Mouse (Mus musculus) kidney, postnatal 36 days (tissue): ENCODE results near the gene Irf8.

Source experiments
- DNase-seq, 2 experiments: peaks; one replicate each; pipeline ENCODE4 v3.0.0; 2021 to 2022; ENCODE audit warnings: mixed read lengths in 2 of 2

Gene Irf8

DNA sequence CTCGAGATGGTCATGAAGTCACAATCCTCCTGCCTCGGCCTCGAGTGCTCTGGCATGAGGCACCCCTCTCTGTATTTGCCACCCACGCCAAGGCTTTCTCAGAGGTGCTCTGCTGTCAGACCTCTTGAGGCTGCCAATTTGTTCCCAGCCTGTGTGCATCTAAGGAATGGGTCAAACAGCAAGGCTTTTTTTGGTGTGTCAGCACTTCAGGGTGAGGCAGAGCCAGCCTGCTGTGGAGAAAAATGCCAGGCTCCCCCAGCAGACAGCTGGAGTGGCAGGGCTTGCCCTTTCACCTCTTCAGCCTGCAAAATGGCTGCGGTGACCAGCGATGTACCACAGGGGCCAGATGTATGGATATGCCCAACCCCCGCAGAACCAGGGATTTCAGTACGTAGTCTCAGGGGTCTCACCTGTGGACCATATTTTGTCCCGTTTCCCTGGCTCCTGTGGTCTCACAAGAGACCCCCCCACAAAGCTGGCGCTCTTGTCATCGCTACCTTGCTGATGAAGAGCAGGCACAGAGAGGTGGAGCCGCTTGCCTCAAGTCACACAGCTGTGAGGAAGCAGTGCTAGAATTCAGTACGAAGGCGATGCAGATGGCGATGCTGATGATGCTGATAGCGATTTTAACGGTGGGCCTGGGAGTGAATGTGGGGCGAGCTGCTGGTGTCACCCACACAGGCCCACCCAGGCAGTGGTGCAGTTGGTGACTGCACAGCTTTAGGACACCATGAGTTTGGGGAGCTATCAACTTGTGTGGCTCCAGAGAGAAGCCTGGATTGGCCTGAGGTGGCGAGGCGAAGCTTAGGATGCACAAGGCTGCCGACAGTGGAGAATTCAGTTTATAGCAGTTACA, 15.3 kb downstream of the Irf8 start:
- peak; percentile 48 to 66 for DNase-seq

DNA sequence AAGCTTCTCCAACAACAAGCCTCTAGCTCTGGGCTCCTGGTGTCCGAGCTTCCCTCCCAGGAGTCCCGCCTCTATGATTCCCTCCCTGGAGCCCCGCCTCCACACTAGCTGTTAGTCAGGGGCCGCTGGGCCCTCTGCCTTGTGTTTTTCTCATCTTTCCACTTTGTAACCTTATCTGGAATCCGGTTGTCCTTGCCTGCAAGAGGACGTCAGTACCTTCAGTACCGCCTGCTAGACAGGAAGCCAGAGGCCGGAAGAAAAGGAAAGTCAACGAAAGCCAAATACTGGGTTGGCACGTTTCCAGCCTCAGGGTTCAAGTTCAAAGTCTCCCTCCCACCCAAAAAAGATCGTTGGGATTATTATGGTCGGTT, 15.9 kb downstream of the Irf8 start:
- peak; percentile 82 to 86 for DNase-seq

DNA sequence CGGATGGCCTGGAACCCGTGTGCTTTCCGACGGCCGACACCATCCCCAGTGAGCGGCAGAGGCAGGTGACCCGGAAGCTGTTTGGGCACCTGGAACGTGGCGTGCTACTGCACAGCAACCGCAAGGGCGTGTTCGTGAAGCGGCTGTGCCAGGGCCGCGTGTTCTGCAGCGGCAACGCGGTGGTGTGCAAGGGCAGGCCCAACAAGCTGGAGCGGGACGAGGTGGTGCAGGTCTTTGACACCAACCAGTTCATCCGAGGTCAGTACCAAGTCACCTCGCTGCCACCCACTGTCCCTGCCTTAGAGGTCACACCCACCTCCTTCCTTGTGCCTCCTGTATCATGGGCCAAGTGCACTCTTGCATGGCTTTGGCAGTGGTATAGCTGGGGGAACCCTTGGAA, 17.3 kb downstream of the Irf8 start:
- DNase-seq = peak in 1 of 2 experiments; percentile 58

DNA sequence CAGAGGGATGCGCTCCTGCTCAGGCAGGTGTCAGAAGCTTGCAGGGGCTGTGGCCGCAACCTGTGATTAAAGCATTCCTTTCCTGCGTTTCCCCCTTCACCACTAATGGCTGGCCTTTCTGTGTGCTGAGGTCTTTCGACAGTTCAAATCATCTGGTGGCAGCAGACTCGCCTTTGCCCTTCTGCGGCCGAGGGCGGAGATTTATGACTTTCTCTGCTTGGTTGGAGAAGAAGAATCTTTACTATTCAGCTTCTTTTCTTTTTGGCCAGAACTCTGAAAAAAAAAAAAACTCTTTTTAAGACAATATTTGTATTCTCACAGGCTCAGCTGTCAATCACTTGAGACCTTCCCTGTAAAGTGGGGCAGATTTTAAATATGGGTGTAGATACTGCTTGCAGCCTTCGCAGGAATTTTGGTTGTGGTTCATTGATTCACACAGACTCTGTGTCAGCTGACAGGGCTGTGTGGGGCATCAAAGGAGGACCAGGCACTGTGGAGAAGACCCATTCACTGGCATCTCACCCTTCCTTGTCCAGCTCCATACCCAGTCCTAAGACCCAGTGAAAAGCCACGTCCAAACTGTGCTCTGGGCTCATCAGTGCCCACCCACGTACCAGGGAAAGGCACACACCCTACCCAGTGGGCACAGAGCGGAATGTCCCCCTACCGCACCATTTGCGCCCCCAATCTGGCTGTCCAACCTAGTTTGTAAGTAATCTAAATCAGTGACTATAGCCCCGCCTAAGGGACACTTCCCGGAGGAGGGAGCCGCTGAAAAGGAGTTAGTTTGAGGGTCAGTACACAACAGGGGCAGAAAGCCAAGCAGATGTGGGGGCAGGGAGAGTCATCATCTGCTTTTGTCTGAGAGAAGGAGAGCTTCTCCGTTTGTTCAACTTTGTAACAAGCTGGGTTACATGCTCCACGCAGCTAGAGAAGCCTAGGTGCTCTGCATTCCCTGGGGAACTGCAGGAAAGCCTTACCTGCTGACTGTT, 19.4 kb downstream of the Irf8 start:
- peak; percentile 69 to 75 for DNase-seq

DNA sequence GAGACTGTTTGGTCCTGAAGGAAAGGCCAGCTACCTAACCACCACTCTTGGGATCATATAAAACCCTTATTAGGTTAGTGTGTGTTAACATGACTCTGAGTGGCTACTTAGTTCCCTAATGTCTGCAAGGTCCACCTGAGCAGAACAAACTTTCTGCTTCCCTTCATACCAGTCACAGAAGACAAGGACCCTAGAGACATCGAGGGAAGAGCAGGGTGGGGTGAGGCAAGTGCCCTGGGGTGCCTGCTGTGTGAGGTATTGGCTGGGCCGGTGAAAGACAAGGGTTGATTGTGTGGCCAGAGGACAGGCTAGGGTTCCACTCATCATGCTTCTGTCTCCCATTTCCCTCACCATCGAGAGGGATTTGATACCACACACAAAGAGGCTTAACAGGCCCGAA, 21.8 kb downstream of the Irf8 start:
- DNase-seq = no peak

DNA sequence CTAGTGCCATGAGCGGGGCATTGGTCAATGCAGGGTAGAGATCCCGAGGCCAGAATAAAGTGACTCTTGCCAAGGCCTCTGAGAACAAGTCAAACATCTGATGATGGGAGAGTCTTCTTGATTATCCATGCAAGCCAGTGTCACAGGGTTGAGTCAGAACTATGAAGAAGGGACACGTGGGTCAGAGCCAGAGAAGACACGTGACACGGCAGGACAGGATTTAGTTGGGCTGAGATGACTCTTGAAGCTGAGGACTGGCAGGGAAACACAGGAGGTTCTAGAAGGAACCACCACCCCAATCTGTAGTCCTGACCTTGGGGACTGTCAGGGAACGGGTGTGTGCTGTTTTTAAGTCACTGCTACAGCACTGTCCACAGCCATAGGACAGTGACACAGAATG, 23.7 kb downstream of the Irf8 start:
- no peak for DNase-seq

DNA sequence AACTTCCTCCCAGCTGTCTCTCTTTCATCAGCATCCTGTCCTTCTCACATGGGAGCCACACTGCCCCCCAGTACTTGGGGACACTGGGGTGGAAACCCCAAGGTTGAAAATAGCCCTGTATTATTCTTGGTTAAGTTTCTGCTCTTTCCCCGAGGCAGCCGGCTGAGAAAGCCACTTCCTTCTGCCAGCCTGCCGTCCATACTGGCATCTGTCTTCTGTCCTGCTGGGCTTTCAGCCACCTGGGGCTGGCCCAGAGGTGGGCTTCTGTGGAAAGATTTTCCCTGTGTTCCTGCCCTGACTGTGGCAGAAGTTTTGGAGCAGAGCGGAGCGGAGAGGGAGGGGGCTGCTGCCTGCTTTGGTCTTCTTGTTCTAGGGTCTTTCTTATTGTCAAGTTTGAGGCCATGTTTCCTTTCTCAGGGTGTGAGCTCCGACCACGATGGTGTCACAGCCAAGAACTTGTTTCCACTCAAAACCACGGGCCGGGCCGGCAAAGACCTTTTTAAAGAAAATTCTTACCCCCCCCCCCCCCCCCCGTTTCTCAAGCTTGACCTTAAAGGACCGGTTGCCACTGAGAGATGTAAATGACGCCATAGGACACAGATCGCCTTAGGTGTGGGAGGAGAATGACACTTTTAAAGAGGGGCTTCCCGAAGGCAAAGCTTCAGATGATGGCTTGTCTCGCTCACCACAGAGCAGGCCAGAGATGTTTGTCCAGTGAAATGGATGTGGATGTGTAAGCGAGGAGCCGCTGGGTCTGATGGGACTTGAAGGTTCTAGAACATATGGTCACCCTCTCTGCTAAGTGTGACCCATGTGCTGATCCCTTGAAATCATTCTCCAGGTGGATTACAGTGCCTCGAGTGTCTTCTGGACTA, 24.4 kb downstream of the Irf8 start:
- DNase-seq = no peak

DNA sequence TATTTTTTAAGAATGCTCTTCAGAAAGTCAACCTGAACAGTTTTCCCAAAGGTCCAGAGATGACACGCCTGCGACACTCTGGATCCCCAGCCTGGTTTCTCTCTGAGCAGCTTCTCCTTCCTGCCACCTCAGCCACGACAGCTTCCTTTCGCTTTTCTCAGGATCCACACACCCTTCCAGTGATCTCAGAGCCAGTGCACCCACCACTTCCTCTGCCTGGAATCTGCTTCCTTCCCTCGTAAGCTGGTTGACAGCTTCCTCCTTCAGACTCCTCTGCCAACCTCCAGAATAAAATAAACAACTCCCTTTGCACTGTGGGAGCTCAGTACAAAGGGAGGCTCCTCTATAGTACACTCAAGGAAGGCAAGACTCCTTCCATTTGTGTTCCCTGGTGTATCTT, 27.1 kb downstream of the Irf8 start:
- DNase-seq = peak; percentile 35 to 58

DNA sequence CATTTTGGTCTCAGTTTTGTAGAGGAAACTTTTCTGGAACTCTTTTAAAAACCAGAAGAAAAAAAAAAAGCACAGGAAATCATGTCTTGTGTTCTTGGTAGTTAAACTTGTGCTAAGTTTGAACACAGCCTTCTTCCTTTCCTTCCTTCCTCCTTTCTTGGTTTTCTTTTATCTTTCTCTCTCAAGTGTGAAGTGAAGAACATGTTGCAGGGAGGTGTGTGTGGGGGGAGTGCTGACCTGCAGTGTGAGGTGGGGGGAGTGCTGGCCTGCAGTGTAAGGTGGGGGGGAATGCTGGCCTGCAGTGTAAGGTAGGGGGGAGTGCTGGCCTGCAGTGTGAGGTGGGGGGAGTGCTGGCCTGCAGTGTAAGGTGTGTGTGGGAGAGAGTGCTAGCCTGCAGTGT, 28.5 kb downstream of the Irf8 start:
- no peak for DNase-seq

DNA sequence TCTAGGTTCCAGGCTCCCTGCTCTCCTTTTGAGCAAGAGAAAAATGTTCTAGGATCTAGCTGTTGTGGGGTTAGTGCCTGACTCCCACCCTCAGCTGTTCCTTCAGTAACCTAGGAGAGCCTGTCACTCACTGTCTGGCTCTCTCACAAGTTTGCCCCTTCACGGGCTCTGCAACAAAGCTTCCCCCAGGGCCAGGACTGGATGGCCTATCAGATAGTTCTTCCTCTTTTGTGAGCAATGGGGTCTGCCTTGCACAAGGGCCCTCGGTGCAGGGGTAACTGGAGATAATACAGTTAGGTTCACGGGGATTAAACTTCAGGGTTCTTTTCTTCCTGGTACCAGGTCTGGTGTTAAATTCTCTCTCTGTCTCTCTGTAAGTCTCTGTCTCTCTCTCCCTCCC, 30.5 kb downstream of the Irf8 start:
- DNase-seq = no peak

DNA sequence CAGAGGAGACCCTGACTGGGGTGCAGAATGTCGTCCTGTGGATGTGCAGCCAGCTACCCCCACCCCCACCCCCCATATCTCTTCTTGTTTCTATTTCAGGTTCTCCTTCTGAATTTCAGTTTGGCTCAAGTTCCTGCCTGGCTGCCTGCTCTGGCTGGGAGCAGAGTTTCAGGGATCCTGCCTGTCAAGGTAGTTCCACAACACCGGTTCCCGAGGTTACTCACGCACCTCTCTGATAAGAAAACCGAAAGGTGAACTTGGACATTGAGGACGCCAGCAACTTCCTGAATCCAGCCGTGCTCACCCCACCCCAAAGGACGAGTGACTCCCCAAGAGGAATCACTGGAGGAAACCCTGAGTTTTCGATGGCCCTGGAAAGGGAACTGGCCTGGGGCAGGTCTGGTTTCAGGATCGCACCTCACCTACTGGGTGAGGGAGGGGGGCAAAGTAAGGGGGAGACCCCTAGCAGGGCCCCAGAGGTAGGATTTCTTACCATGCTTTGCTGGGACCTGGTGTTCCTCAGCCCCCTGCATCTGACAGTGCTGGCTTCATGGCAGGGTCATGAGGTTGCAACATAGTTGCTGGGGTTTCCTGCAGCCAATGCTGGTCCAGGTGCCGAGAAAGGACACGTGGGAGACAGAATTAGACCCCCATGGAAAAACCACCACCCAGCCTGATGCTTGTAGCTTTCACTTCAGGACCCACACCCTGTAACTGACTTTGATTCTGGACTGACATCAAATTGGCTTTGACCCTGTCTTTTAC, 32.5 kb downstream of the Irf8 start:
- DNase-seq = no peak

DNA sequence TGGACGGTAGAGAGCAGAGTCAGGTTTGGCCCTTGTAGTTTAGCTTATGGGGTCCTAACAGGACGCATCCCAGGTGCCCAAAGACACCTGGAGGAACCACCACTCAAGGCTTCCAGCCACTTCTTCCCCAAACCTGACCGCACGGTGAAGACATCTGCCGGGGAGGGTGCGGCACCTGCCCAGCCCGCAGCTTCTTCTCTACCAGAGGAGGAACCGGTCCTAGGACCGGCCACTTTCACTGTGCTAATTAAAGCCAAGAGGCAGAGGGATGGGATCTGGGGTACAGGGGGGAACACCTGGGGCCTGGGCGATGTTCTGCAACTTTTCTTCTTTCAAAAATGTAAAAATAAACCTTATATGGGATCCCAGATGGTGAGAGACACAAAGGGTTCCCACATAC, 41.0 kb downstream of the Irf8 start:
- no peak for DNase-seq

DNA sequence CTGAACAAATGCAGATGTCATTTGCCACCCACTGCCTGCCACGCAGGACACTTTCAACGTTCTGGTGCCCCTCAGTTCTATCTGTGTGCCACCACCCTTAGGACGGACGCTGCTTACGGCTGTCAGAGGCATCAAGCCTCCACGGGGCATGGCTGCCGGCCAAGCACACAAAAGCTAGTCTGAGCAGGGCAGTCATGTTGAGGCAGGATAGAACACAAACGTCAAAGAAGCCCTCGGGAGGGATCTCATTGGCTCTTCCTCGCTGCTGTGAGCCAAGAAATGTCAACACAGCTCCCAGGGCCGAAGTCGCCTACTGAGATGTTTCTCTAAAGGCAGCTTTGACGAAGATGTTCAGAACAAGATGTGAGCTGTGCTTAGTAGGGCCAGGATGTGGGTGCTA, 41.6 kb downstream of the Irf8 start:
- no peak for DNase-seq

DNA sequence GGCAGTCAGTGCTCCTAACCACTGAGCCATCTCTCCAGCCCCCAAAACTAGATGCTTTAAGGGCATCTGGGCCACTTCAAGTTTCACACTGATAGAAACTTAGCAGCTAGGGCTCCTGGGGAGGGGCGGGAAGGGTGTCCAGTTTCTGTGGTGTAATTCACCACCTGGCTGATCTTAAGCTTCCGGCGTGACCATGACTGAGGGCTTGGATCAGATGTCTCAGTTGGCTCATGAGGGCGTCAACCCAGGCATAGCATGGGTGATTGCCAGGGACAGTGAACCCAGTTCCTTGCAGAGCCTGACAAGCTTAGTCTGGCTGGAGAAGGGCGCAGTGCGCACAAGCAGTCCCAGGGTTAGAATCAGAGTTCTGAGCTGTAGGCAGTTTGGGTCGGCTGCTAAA, 42.9 kb downstream of the Irf8 start:
- DNase-seq = no peak

DNA sequence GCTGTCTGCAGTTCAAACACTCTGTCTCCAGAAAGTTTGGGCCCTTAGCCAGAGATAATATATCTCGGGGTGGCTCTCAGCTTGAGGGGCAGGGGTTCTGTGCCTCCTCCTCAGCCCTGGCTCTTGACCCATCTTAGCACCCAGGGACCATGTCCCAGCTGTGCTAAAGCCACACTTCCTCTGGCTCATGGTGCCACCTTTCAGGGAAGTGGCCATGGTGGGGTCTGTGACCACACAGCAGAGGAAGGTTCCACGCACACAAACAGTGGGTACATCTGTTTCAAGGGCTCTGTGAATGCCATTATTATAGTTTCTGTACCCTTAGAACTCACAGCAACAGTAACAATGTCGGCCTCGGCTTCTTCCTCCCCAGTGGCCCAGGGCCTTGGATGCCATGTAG, 47.6 kb downstream of the Irf8 start:
- DNase-seq = no peak

DNA sequence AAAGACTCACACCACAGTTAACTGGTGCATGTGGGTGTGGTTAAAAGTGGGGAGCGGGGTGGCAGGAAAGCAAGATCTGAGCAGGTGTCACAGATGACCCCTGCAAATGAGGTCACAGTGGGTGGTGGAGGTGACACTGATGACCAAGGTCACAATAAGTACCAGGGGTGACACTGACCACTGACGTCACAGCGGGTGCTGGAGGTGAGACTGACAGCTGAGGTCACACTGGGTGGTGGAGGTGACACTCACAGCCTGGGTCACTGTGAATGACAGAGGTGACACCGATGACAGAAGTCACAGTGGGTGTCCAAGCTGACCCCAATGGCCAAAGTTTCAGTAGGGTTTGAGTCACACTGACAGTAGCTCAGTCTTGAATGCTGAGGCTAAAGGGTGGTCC, 50.6 kb downstream of the Irf8 start:
- no peak for DNase-seq

DNA sequence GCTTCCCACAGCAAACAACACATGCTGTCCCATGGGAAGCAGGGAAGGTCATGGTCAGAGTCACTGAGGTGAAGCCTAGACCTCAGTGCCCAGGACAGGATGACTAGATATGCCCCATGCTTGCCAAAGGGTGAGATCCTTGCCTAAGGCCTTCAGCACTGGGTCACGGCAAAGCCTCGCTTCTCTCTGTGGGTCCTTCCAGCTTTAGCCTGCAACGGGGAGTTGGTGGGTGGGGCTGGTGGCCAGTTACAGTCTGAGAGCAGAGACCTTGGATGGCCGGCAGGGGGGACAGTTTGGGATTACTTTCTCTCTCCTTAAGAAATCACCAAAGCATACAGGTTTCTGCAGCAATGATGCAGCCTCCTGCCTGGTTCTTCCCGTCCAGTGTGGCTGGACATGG, 51.5 kb downstream of the Irf8 start:
- no peak for DNase-seq

DNA sequence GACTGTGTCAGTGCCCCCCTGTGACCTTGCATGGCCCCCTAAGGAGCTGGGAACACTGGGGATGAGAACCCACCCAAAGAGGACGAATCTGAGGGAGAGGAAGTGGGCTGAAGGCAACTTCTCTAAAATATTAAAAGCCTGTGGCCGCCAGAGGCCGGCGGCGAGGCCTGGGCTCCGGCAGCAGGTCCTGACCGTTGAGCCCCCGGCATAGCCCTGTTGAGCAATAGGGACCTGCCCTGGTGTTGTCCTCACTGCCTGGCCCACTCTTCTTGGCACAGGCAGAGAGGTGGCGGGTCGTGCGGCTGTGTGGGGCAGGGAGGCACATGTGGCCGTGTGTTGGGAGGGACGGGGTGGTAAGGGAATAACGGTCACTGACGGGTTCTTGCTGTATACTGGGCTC, 56.6 kb downstream of the Irf8 start:
- DNase-seq = no peak

DNA sequence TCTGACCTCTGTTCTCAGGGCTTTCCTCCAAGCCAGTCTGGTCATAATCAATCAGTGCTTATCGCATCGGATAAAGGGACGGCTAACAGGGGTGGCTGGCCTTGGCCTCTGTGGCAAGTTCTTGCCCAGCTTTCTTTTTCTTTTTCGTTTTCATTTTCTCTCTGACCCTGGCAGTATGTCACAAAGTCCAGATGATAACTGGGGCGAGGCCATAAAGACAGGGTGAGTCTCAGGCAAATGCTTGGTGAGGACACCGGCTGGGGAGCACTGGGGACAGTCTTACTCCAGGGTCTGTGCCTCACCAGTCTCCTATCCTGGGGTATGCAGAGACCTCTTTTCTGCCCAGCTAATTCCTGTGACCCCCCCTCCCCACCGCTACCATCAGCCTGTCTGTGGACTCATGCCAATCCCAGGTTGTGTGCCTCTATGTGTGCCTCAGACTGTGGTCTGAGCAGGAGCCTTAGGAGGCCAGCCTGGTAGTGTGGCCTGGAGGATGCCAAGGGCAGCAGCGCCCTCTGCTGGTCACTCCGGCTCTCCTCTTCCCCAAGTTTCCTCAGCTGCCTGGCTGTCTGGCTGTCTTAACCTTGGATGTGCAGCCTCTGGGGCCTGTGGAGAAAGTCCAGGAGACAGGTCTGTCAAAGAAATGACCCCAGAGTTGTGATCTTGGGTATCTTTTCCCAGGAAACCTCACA, 59.9 kb downstream of the Irf8 start:
- peak; percentile 84 to 94 for DNase-seq

DNA sequence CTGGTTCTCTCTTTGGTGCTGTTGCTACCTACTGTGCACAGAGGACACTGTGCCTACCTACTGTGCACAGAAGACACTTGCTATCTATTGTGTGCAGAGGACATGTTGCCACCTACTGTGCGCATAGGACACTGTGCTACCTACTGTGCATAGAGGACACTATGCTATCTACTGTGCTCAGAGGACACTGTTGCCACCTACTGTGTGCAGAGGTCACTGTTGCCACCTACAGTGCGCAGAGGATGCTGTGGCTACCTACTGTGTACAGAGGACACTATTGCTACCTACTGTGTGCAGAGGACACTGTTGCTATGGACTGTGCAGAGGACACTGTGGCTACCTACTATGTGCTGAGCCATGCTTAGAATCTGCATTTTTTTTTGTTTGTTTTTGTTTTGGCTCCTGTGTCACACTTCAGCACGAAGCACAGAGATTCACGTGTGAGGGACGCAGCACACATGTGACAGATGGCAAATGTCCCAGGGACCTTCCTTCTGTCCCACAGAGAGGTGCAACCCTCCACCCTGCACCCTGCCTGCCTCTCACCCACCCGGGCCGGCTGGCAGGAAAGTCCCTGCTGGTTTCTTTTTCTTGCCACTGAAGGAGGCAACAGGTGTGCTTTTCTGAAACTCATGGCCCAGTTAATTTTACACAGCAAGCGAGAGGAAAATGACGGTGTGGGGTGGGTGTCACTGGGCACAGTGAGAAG, 61.0 kb downstream of the Irf8 start:
- DNase-seq = no peak
